Mouse (Mus musculus) testis, adult 2 months (tissue): ENCODE measurements around the gene Hic2.

Source experiments
- CTCF ChIP-seq: fragments of 200-500 bp; IDR thresholded peaks from 2 replicates; pipeline ENCODE4 v1.5.1; 2012; ENCODE audit warnings: low read depth, mild to moderate bottlenecking, inconsistent platforms, low read length, moderate library complexity; ENCODE audit not compliant: control insufficient read depth, insufficient read depth, insufficient replicate concordance
- POLR2A ChIP-seq: fragments of 200-500 bp; IDR thresholded peaks from 2 replicates; pipeline ENCODE4 v1.6.1; 2012; ENCODE audit warnings: low read depth, mild to moderate bottlenecking, inconsistent platforms, low read length, moderate library complexity; ENCODE audit not compliant: control insufficient read depth

GRCm38 (mm10) chr16:17251539-17251938 lies 18.2 kb downstream of the Hic2 start:
- TF ChIP-seq CTCF (no peak), POLR2A (no peak)
